Mouse (Mus musculus) midbrain, embryonic 14.5 days (tissue): ENCODE measurements around the gene Mtcl1. TPM values are rescaled to one million over a fixed set of nuclear protein-coding genes. Genes with fewer than 3 reads are reported as not detected.
"Not testable (repeated sequence)": the region's sequence is repeated elsewhere in the genome, so short reads cannot be mapped to it uniquely, and the experiment has no call there.

Experiments used
- ATAC-seq: fragments of 200-750 bp; cut with Nextera tagmentation; 2 replicates; pipeline ENCODE4 v1.8.0; 2017; ENCODE audit warnings: moderate number of reproducible peaks, moderate library complexity; ENCODE audit not compliant: low FRiP score, low TSS enrichment
- DNase-seq: peaks from one replicate; pipeline ENCODE4 v3.0.0-alpha.2; 2015
- H3K27ac ChIP-seq: fragments of 300-500 bp; sonication (generic); replicated peaks from 2 replicates; pipeline ENCODE4 v1.5.1; 2014; ENCODE audit warnings: mild to moderate bottlenecking, low read depth, low read length, moderate library complexity
- H3K27me3 ChIP-seq: fragments of 300-500 bp; sonication (generic); 2 replicates; pipeline ENCODE4 v1.6.1; 2014; ENCODE audit warnings: low read length, control low read depth, mixed read lengths; ENCODE audit not compliant: control insufficient read depth, insufficient read depth
- H3K36me3 ChIP-seq: fragments of 300-500 bp; sonication (generic); 2 replicates; pipeline ENCODE4 v1.6.1; 2014; ENCODE audit warnings: low read length, control low read depth; ENCODE audit not compliant: control insufficient read depth, insufficient read depth
- H3K4me1 ChIP-seq: fragments of 300-500 bp; sonication (generic); 2 replicates; pipeline ENCODE4 v1.6.1; 2014; ENCODE audit warnings: mild to moderate bottlenecking, antibody characterized with exemption, low read length, control low read depth; ENCODE audit not compliant: control insufficient read depth, insufficient read depth
- H3K4me2 ChIP-seq: fragments of 300-500 bp; sonication (generic); 2 replicates; pipeline ENCODE4 v1.6.1; 2014; ENCODE audit warnings: mild to moderate bottlenecking, low read length, moderate library complexity
- H3K4me3 ChIP-seq: fragments of 300-500 bp; sonication (generic); replicated peaks from 2 replicates; pipeline ENCODE4 v1.5.1; 2014; ENCODE audit warnings: low read depth, low read length
- H3K9ac ChIP-seq: fragments of 300-500 bp; sonication (generic); replicated peaks from 2 replicates; pipeline ENCODE4 v1.6.1; 2014; ENCODE audit warnings: mild to moderate bottlenecking, low read length, moderate library complexity
- H3K9me3 ChIP-seq: fragments of 300-500 bp; sonication (generic); 2 replicates; pipeline ENCODE4 v1.6.1; 2016; ENCODE audit warnings: low read length, control low read depth, mixed read lengths; ENCODE audit not compliant: control insufficient read depth
- WGBS: fragments of 180-500 bp; shearing (Covaris S2); extraction: QIAGEN DNeasy Blood & Tissue Kit; methylation state at CpG from one replicate; pipeline ENCODE4 v1.1.7; 2014; 5-methylcytosine and 5-hydroxymethylcytosine counted together
- polyA plus RNA-seq: library from polyadenylated mRNA; unstranded; fragments of >200 nt; fragmentation: Nextera tagmentation; extraction: Ambion mirVana; gene quantifications from 2 replicates; pipeline ENCODE4 v1.2.1, GENCODE M21; 2014

Mtcl1 gene
- polyA plus RNA-seq, 1 experiment from 2014 or later, result 36.0 TPM

- WGBS, result 57% methylated on average over 8 of the region's 8 CpGs
- Histone ChIP-seq H3K4me1 (peaks cover 37% of the 10 kb centered on the region), H3K27ac (no peak overlapping the region), H3K36me3 (peaks cover 15% of the 10 kb centered on the region), H3K9ac (no peak overlapping the region), H3K4me2 (no peak overlapping the region), H3K9me3 (no peaks in the 10 kb centered on the region), H3K4me3 (no peak overlapping the region), H3K27me3 (no peaks in the 10 kb centered on the region)
- ATAC-seq, result no peak
- DNase-seq, result no peak
Observed at GRCm38 (mm10) chr17:66439888-66440287, 9.7 kb downstream of the Mtcl1 start.

GRCm38 (mm10) chr17:66439051-66439753, 10.3 kb downstream of the Mtcl1 start:
- peak; percentile 50 for DNase-seq
- no peaks in the 10 kb centered on the region for H3K9me3 ChIP-seq
- H3K4me3 ChIP-seq, result no peak overlapping the region
- no peak overlapping the region for H3K9ac ChIP-seq
- no peak for ATAC-seq
- 10% methylated on average over 11 of the region's 11 CpGs for WGBS
- peaks cover 35% of the 10 kb centered on the region for H3K4me1 ChIP-seq
- peaks cover 20% of the 10 kb centered on the region for H3K36me3 ChIP-seq
- H3K27ac ChIP-seq, result no peak overlapping the region
- no peak overlapping the region for H3K4me2 ChIP-seq
- H3K27me3 ChIP-seq, result no peaks in the 10 kb centered on the region

- no peak for DNase-seq
- H3K27me3 ChIP-seq, result no peaks in the 10 kb centered on the region
- H3K9me3 ChIP-seq, result no peaks in the 10 kb centered on the region
- H3K27ac ChIP-seq, result no peak overlapping the region
- H3K36me3 ChIP-seq, result peaks cover 21% of the 10 kb centered on the region
- 64% methylated on average over 12 of the region's 12 CpGs for WGBS
- H3K4me2 ChIP-seq, result no peak overlapping the region
- no peak overlapping the region for H3K4me3 ChIP-seq
- H3K9ac ChIP-seq, result no peak overlapping the region
- no peak for ATAC-seq
- peaks cover 33% of the 10 kb centered on the region for H3K4me1 ChIP-seq
Observed at GRCm38 (mm10) chr17:66438137-66438536, 11.4 kb downstream of the Mtcl1 start.

GRCm38 (mm10) chr17:66436811-66437210, 12.7 kb downstream of the Mtcl1 start:
- no peak overlapping the region for H3K4me2 ChIP-seq
- peaks cover 24% of the 10 kb centered on the region for H3K36me3 ChIP-seq
- WGBS, result 54% methylated on average over 8 of the region's 8 CpGs
- H3K9ac ChIP-seq, result no peak overlapping the region
- H3K9me3 ChIP-seq, result no peaks in the 10 kb centered on the region
- DNase-seq (no peak), ATAC-seq (peak; percentile 63; the same call in 1 of the 2 replicates)
- no peak overlapping the region for H3K4me3 ChIP-seq
- no peak overlapping the region for H3K27ac ChIP-seq
- peaks cover 36% of the 10 kb centered on the region for H3K4me1 ChIP-seq
- H3K27me3 ChIP-seq, result no peaks in the 10 kb centered on the region

GRCm38 (mm10) chr17:66435982-66436381, 13.6 kb downstream of the Mtcl1 start:
- 69% methylated on average over 15 of the region's 15 CpGs for WGBS
- peaks cover 26% of the 10 kb centered on the region for H3K36me3 ChIP-seq
- H3K27me3 ChIP-seq, result no peaks in the 10 kb centered on the region
- peaks cover 32% of the 10 kb centered on the region for H3K4me1 ChIP-seq
- DNase-seq, result no peak
- no peak for ATAC-seq
- H3K9me3 ChIP-seq, result no peaks in the 10 kb centered on the region
- no peak overlapping the region for H3K4me3 ChIP-seq
- H3K9ac ChIP-seq, result no peak overlapping the region
- no peak overlapping the region for H3K27ac ChIP-seq
- no peak overlapping the region for H3K4me2 ChIP-seq

GRCm38 (mm10) chr17:66435007-66435406, 14.5 kb downstream of the Mtcl1 start:
- no peak overlapping the region for H3K4me2 ChIP-seq
- no peak overlapping the region for H3K4me3 ChIP-seq
- H3K9me3 ChIP-seq, result no peaks in the 10 kb centered on the region
- no peak for ATAC-seq
- H3K27ac ChIP-seq, result no peak overlapping the region
- H3K4me1 ChIP-seq, result peaks cover 27% of the 10 kb centered on the region
- DNase-seq, result no peak
- 75% methylated on average over 14 of the region's 14 CpGs for WGBS
- no peaks in the 10 kb centered on the region for H3K27me3 ChIP-seq
- H3K9ac ChIP-seq, result no peak overlapping the region
- H3K36me3 ChIP-seq, result peaks cover 30% of the 10 kb centered on the region

GRCm38 (mm10) chr17:66434566-66434965, 15.0 kb downstream of the Mtcl1 start:
- Histone ChIP-seq H3K9me3 (no peaks in the 10 kb centered on the region), H3K4me3 (no peak overlapping the region), H3K9ac (no peak overlapping the region), H3K4me1 (peaks cover 23% of the 10 kb centered on the region), H3K27ac (no peak overlapping the region), H3K36me3 (peaks cover 30% of the 10 kb centered on the region), H3K4me2 (no peak overlapping the region), H3K27me3 (no peaks in the 10 kb centered on the region)
- DNase-seq, result no peak
- ATAC-seq, result no peak
- 88% methylated on average over 7 of the region's 7 CpGs for WGBS

GRCm38 (mm10) chr17:66424601-66425000, 24.9 kb downstream of the Mtcl1 start:
- 97% methylated on average over 4 of the region's 4 CpGs for WGBS
- DNase-seq, H3K4me2 ChIP-seq, H3K4me3 ChIP-seq, H3K4me1 ChIP-seq, ATAC-seq, H3K27me3 ChIP-seq, H3K27ac ChIP-seq, H3K9ac ChIP-seq, H3K9me3 ChIP-seq: not testable (repeated sequence)
- H3K36me3 ChIP-seq, result peaks cover 25% of the 10 kb centered on the region

- Histone ChIP-seq H3K4me1 (peaks cover 23% of the 10 kb centered on the region), H3K4me2 (no peak overlapping the region), H3K27ac (no peak overlapping the region), H3K9ac (no peak overlapping the region), H3K27me3 (no peaks in the 10 kb centered on the region), H3K9me3 (no peaks in the 10 kb centered on the region), H3K36me3 (peaks cover 14% of the 10 kb centered on the region), H3K4me3 (no peak overlapping the region)
- WGBS, result 69% methylated on average over 8 of the region's 8 CpGs
- ATAC-seq, result no peak
- no peak for DNase-seq
Observed at GRCm38 (mm10) chr17:66419421-66419820, 30.1 kb downstream of the Mtcl1 start.
